Mouse (Mus musculus) lung, adult 2 months (tissue): ENCODE measurements around the gene Prrt3. TPM values are rescaled to one million over a fixed set of nuclear protein-coding genes. Genes with fewer than 3 reads are reported as not detected.
A peak's percentile ranks its signal among the peaks of the same experiment; 100 is the strongest.

Experiments
- DNase-seq: peaks from one replicate; pipeline ENCODE4 v3.0.0; 2022
- H3K4me1 ChIP-seq: fragments of 200-500 bp; 2 replicates; pipeline ENCODE4 v1.6.1; 2011; ENCODE audit warnings: low read length; ENCODE audit not compliant: control insufficient read depth, insufficient read depth
- H3K4me3 ChIP-seq: fragments of 200-500 bp; replicated peaks from 2 replicates; pipeline ENCODE3; 2011; ENCODE audit warnings: low read depth, mild to moderate bottlenecking, control low read depth, low read length; ENCODE audit errors: extremely low read depth
- CTCF ChIP-seq: fragments of 200-500 bp; IDR thresholded peaks from 2 replicates; pipeline ENCODE4 v1.5.1; 2011; ENCODE audit warnings: mild to moderate bottlenecking, low read length, control low read depth; ENCODE audit not compliant: insufficient read depth
- POLR2A ChIP-seq: fragments of 200-500 bp; IDR thresholded peaks from 2 replicates; pipeline ENCODE4 v1.6.1; 2011; ENCODE audit warnings: low read depth, mild to moderate bottlenecking, control low read depth, low read length, borderline replicate concordance; ENCODE audit errors: extremely low read depth
- WGBS: fragments of 180-500 bp; shearing (Covaris S2); methylation state at CpG from one replicate; pipeline ENCODE4 v1.1.7; 2018; 5-methylcytosine and 5-hydroxymethylcytosine counted together
- polyA plus RNA-seq: library from polyadenylated mRNA; depleted of rRNA; stranded (reverse); fragments of >200 nt; gene quantifications from 2 replicates; pipeline ENCODE4 v1.2.3, GENCODE M21; 2012; rRNA removed

Gene Prrt3
- polyA plus RNA-seq: 0.24 and 0.27 TPM in 2 replicates

- 7% methylated on average over 32 of the region's 32 CpGs for WGBS
- Histone ChIP-seq H3K4me1 (no peaks in the 10 kb centered on the region), H3K4me3 (no peak within 1 kb of the TSS)
- no peak for DNase-seq
- TF ChIP-seq CTCF (no peak), POLR2A (no peak)
Measured at GRCm38 (mm10) chr6:113501388-113502084, at the start of gene Prrt3. Gene Prrt3, minus strand, starts transcription at chr6:113501931.

- DNase-seq: no peak
- no peak overlapping the region for H3K4me3 ChIP-seq
- TF ChIP-seq CTCF (no peak), POLR2A (no peak)
- no peaks in the 10 kb centered on the region for H3K4me1 ChIP-seq
- WGBS: 87% methylated on average over 12 of the region's 12 CpGs
Measured at GRCm38 (mm10) chr6:113543906-113544481, 42.3 kb upstream of the Prrt3 start.

- DNase-seq: no peak
- Histone ChIP-seq H3K4me1 (no peaks in the 10 kb centered on the region), H3K4me3 (no peak overlapping the region)
- no peak for TF ChIP-seq POLR2A
- TF ChIP-seq CTCF: no peak
- WGBS: 86% methylated on average over 6 of the region's 6 CpGs
Measured at GRCm38 (mm10) chr6:113541610-113542009, 39.9 kb upstream of the Prrt3 start.

GRCm38 (mm10) chr6:113534886-113535285 is 33.2 kb upstream of the Prrt3 start:
- TF ChIP-seq CTCF: no peak
- 80% methylated on average over 7 of the region's 7 CpGs for WGBS
- DNase-seq: no peak
- H3K4me3 ChIP-seq: no peak overlapping the region
- peaks cover 4% of the 10 kb centered on the region for H3K4me1 ChIP-seq

GRCm38 (mm10) chr6:113531840-113532404 is 30.2 kb upstream of the Prrt3 start:
- H3K4me1 ChIP-seq: peaks cover 7% of the 10 kb centered on the region
- WGBS: 6% methylated on average over 7 of the region's 7 CpGs
- no peak for DNase-seq
- H3K4me3 ChIP-seq: peak overlapping the region; percentile 80
- TF ChIP-seq CTCF (no peak), POLR2A (no peak)

GRCm38 (mm10) chr6:113530932-113531839 is 29.5 kb upstream of the Prrt3 start, which contains the start of the genes Emc3 and Fancd2:
Gene Emc3, minus strand, starts transcription at chr6:113531652.
Gene Fancd2, plus strand, starts transcription at chr6:113531682.
- DNase-seq: peak; percentile 97
- under 1% methylated on average over 47 of the region's 47 CpGs for WGBS
- TF ChIP-seq POLR2A: peak; percentile 70; the same call in 1 of the 2 replicates
- no peak for TF ChIP-seq CTCF
- Histone ChIP-seq H3K4me1 (peaks cover 7% of the 10 kb centered on the region), H3K4me3 (peak within 1 kb of the TSS; percentile 80)

GRCm38 (mm10) chr6:113523420-113523819 is 21.7 kb upstream of the Prrt3 start:
- TF ChIP-seq CTCF (no peak), POLR2A (no peak)
- WGBS: 54% methylated on average over 8 of the region's 8 CpGs
- Histone ChIP-seq H3K4me1 (no peaks in the 10 kb centered on the region), H3K4me3 (no peak overlapping the region)
- no peak for DNase-seq

- TF ChIP-seq POLR2A: no peak
- TF ChIP-seq CTCF: no peak
- WGBS: 72% methylated on average over 1 of the region's 1 CpGs
- no peak for DNase-seq
Measured at GRCm38 (mm10) chr6:113522310-113522709, 20.6 kb upstream of the Prrt3 start.

GRCm38 (mm10) chr6:113517434-113518080 is 15.8 kb upstream of the Prrt3 start:
- no peaks in the 10 kb centered on the region for H3K4me1 ChIP-seq
- H3K4me3 ChIP-seq: no peak overlapping the region
- 66% methylated on average over 8 of the region's 8 CpGs for WGBS
- DNase-seq: no peak
- TF ChIP-seq CTCF: no peak
- no peak for TF ChIP-seq POLR2A

More at GRCm38 (mm10) chr6:113522310-113522709, 20.6 kb upstream of the Prrt3 start:
- no peak overlapping the region for H3K4me3 ChIP-seq
- H3K4me1 ChIP-seq: no peaks in the 10 kb centered on the region
